Mouse (Mus musculus): Measurements from ENCODE around the gene Klf12. TPM values are rescaled to one million over a fixed set of nuclear protein-coding genes. Genes with fewer than 3 reads are reported as not detected.

Klf12 gene
- polyA plus RNA-seq, 1 experiment from 2014 or later: 50.3 TPM

- no peak for ATAC-seq (ENCODE audit: low FRiP score, low read depth)
- no peak overlapping the region for H3K27ac ChIP-seq (replicated peaks)
- WGBS: 89% methylated on average over 10 of the region's 10 CpGs
- no peak overlapping the region for H3K4me3 ChIP-seq
- no peaks in the 10 kb centered on the region for H3K4me1 ChIP-seq
- H3K9me3 ChIP-seq: no peaks in the 10 kb centered on the region
- H3K4me2 ChIP-seq (replicated peaks): no peak overlapping the region
- H3K9ac ChIP-seq (replicated peaks): no peak overlapping the region
- H3K36me3 ChIP-seq: no peaks in the 10 kb centered on the region
- H3K27me3 ChIP-seq: no peaks in the 10 kb centered on the region
These were observed 434.1 kb downstream of the Klf12 start for GRCm38 (mm10) chr14:99850350-99850749.

GRCm38 (mm10) chr14:99847502-99847901 is 437.0 kb downstream of the Klf12 start:
- Histone ChIP-seq H3K9ac (replicated peaks) (no peak overlapping the region), H3K36me3 (no peaks in the 10 kb centered on the region), H3K4me1 (no peaks in the 10 kb centered on the region), H3K9me3 (no peaks in the 10 kb centered on the region), H3K4me2 (replicated peaks) (no peak overlapping the region), H3K27me3 (no peaks in the 10 kb centered on the region), H3K27ac (replicated peaks) (no peak overlapping the region), H3K4me3 (no peak overlapping the region)
- ATAC-seq (ENCODE audit: low FRiP score, low read depth): no peak
- 83% methylated on average over 2 of the region's 2 CpGs for WGBS

- H3K4me2 ChIP-seq (replicated peaks): no peak overlapping the region
- no peaks in the 10 kb centered on the region for H3K27me3 ChIP-seq
- 65% methylated on average over 1 of the region's 1 CpGs for WGBS
- no peak overlapping the region for H3K27ac ChIP-seq (replicated peaks)
- H3K9me3 ChIP-seq: no peaks in the 10 kb centered on the region
- H3K4me1 ChIP-seq: no peaks in the 10 kb centered on the region
- no peak overlapping the region for H3K4me3 ChIP-seq
- ATAC-seq (ENCODE audit: low FRiP score, low read depth): no peak
- no peak overlapping the region for H3K9ac ChIP-seq (replicated peaks)
- H3K36me3 ChIP-seq: no peaks in the 10 kb centered on the region
These were observed 457.8 kb downstream of the Klf12 start for GRCm38 (mm10) chr14:99826713-99827112.

Measured in midbrain, embryonic 12.5 days (tissue).